ENCODE assay signal across 13 mouse cellular contexts in genomic region chr11:114554576-114554975, GRCm38 (mm10).
A peak's percentile ranks its signal among the peaks of the same experiment; 100 is the strongest.
DNase-seq lines count a peak whose midpoint lies in the region; ATAC-seq and TF ChIP-seq lines count a peak whose summit lies in the region.
"Had no signal": no experiment of that assay in that cellular context is flagged by ENCODE, and none has a peak within 500 bp of the region (broad histone marks: within the 10 kb centered on the region; RNA-seq: fewer than 3 reads in every experiment).

No protein-coding gene starts in this region.

- peak overlapping the region; percentile 26; the same call in 1 of the 2 replicates for H3K27ac ChIP-seq in hindbrain, postnatal 0 days
- no peak overlapping the region for H3K27ac ChIP-seq in hindbrain, embryonic 10.5 days
- H3K27ac ChIP-seq: embryonic facial prominence, embryonic 13.5 days had no signal

- peaks cover 4% of the 10 kb centered on the region for H3K4me1 ChIP-seq in hindbrain, postnatal 0 days (ENCODE audit: insufficient read depth, low read length)
- peaks cover 14% of the 10 kb centered on the region for H3K4me1 ChIP-seq in hindbrain, embryonic 10.5 days (replicated peaks)
- H3K4me1 ChIP-seq in megakaryocyte, embryonic 14.5 days, result peaks cover 81% of the 10 kb centered on the region

- no peak overlapping the region for H3K4me2 ChIP-seq in hindbrain, postnatal 0 days (ENCODE audit: low read depth, low read length)
- H3K4me2 ChIP-seq: embryonic facial prominence, embryonic 13.5 days had no signal

- TF ChIP-seq CTCF in hindbrain, postnatal 0 days (IDR thresholded peaks at IDR 0.05; ENCODE audit: low read depth), result peak; percentile 22; the same call in 1 of the 2 replicates

- no peak for DNase-seq in hindbrain, postnatal 0 days (ENCODE audit: low spot score)
- no peak for DNase-seq in hindbrain, embryonic 10.5 days (ENCODE audit: low spot score)
- peak; percentile 44 for DNase-seq in A20 (ENCODE audit: low read depth, low spot score)
- peak; percentile 69 for DNase-seq in ZHBTc4 (ENCODE audit: low read depth, low spot score)
- DNase-seq in urinary bladder, adult 18-20 months (ENCODE audit: low spot score in 2 of 2), result no peak
- no peak for DNase-seq in spleen, postnatal 4 days (ENCODE audit: low spot score in 2 of 2)
- DNase-seq in cerebellum, postnatal 4 days (ENCODE audit: low spot score in 2 of 2), result no peak
- DNase-seq: heart, adult 18-20 months had no signal

- no peak overlapping the region for H3K4me3 ChIP-seq in hindbrain, postnatal 0 days (ENCODE audit: low read length)
- H3K4me3 ChIP-seq in hindbrain, embryonic 10.5 days, result no peak overlapping the region
- H3K4me3 ChIP-seq in megakaryocyte, embryonic 14.5 days (replicated peaks), result peak overlapping the region; percentile 88
- H3K4me3 ChIP-seq: embryonic facial prominence, embryonic 13.5 days had no signal

- H3K9ac ChIP-seq in hindbrain, postnatal 0 days (replicated peaks; ENCODE audit: low read length), result no peak overlapping the region

- 63% methylated on average over 5 of the region's 5 CpGs for WGBS in hindbrain, postnatal 0 days
- WGBS in hindbrain, embryonic 10.5 days, result 60% methylated on average over 5 of the region's 5 CpGs

- no peaks in the 10 kb centered on the region for H3K36me3 ChIP-seq in hindbrain, postnatal 0 days (ENCODE audit: insufficient read depth, low read length)
- no peaks in the 10 kb centered on the region for H3K36me3 ChIP-seq in hindbrain, embryonic 10.5 days
- H3K36me3 ChIP-seq in megakaryocyte, embryonic 14.5 days (replicated peaks; ENCODE audit: low read length), result peaks cover 4% of the 10 kb centered on the region
- H3K36me3 ChIP-seq: embryonic facial prominence, embryonic 13.5 days; G1E had no signal

- H3K9me3 ChIP-seq in hindbrain, postnatal 0 days (ENCODE audit: low read length), result no peaks in the 10 kb centered on the region
- no peaks in the 10 kb centered on the region for H3K9me3 ChIP-seq in hindbrain, embryonic 10.5 days
- H3K9me3 ChIP-seq in megakaryocyte, embryonic 14.5 days, result no peaks in the 10 kb centered on the region
- H3K9me3 ChIP-seq: embryonic facial prominence, embryonic 13.5 days had no signal

- no peak for ATAC-seq in hindbrain, postnatal 0 days
- ATAC-seq: forebrain, embryonic 16.5 days; hindbrain, embryonic 16.5 days had no signal

- no peaks in the 10 kb centered on the region for H3K27me3 ChIP-seq in hindbrain, postnatal 0 days (ENCODE audit: insufficient read depth, low read length)
- H3K27me3 ChIP-seq in hindbrain, embryonic 10.5 days (ENCODE audit: insufficient read depth, poor library complexity, severe bottlenecking), result peaks cover 10% of the 10 kb centered on the region; the same call in 1 of the 2 replicates
- H3K27me3 ChIP-seq in megakaryocyte, embryonic 14.5 days (replicated peaks), result no peaks in the 10 kb centered on the region

Comparison
In these comparisons a context has a peak if more than half of its experiments do, and no peak if none do; other contexts are left out.
1. DNase-seq: peak in A20 (single experiment) and ZHBTc4 (single experiment); none in hindbrain, postnatal 0 days (single experiment), hindbrain, embryonic 10.5 days (single experiment), urinary bladder, adult 18-20 months (0 of 2), spleen, postnatal 4 days (0 of 2) and cerebellum, postnatal 4 days (0 of 2).